Mouse (Mus musculus): ENCODE data around the gene Cdc42ep4.

The Cdc42ep4 gene

GRCm38 (mm10) chr11:113717767-113718424, 33.8 kb downstream of the Cdc42ep4 start:
- DNase-seq: no peak

- no peak for DNase-seq
Measured at GRCm38 (mm10) chr11:113716132-113716531, 35.5 kb downstream of the Cdc42ep4 start.

GRCm38 (mm10) chr11:113715078-113715674, 36.5 kb downstream of the Cdc42ep4 start:
- no peak for DNase-seq

GRCm38 (mm10) chr11:113711061-113711460, 40.6 kb downstream of the Cdc42ep4 start:
- no peak for DNase-seq

- no peak for DNase-seq
Measured at GRCm38 (mm10) chr11:113710257-113710777, 41.4 kb downstream of the Cdc42ep4 start.

GRCm38 (mm10) chr11:113709731-113710256, 41.9 kb downstream of the Cdc42ep4 start, which contains the start of gene Cpsf4l:
Gene Cpsf4l, minus strand, starts transcription at chr11:113710017.
- DNase-seq: no peak

- DNase-seq: no peak
Measured at GRCm38 (mm10) chr11:113709272-113709671, 42.4 kb downstream of the Cdc42ep4 start.

GRCm38 (mm10) chr11:113708629-113709213, 43.0 kb downstream of the Cdc42ep4 start:
- DNase-seq: no peak

GRCm38 (mm10) chr11:113705966-113706652, 45.6 kb downstream of the Cdc42ep4 start:
- no peak for DNase-seq

- peak; percentile 77 for DNase-seq
Measured at GRCm38 (mm10) chr11:113703758-113704157, 47.9 kb downstream of the Cdc42ep4 start.

GRCm38 (mm10) chr11:113699643-113700042, 52.0 kb downstream of the Cdc42ep4 start:
- no peak for DNase-seq

- DNase-seq: no peak
Measured at GRCm38 (mm10) chr11:113698013-113698545, 53.6 kb downstream of the Cdc42ep4 start.

GRCm38 (mm10) chr11:113697571-113697970, 54.1 kb downstream of the Cdc42ep4 start:
- DNase-seq: no peak

- DNase-seq: no peak
Measured at GRCm38 (mm10) chr11:113691851-113692250, 59.8 kb downstream of the Cdc42ep4 start.

GRCm38 (mm10) chr11:113691318-113691717, 60.4 kb downstream of the Cdc42ep4 start:
- no peak for DNase-seq

GRCm38 (mm10) chr11:113690506-113690905, 61.2 kb downstream of the Cdc42ep4 start:
- DNase-seq: no peak

GRCm38 (mm10) chr11:113687031-113687430, 64.7 kb downstream of the Cdc42ep4 start:
- no peak for DNase-seq

GRCm38 (mm10) chr11:113684707-113685426, 66.8 kb downstream of the Cdc42ep4 start:
- no peak for DNase-seq

- DNase-seq: peak; percentile 94
Measured at GRCm38 (mm10) chr11:113683957-113684706, 67.5 kb downstream of the Cdc42ep4 start, which contains the start of the genes Fam104a and D11Wsu47e. Gene Fam104a, minus strand, starts transcription at chr11:113684155. Gene D11Wsu47e, plus strand, starts transcription at chr11:113684412.

GRCm38 (mm10) chr11:113683627-113683956, 68.1 kb downstream of the Cdc42ep4 start:
- no peak for DNase-seq
